8 mouse cellular contexts compared by ENCODE assay signal in genomic region chr4:148384251-148385230, GRCm38 (mm10).
A peak's percentile ranks its signal among the peaks of the same experiment; 100 is the strongest.
DNase-seq lines count a peak whose midpoint lies in the region; ATAC-seq lines count a peak whose summit lies in the region.
"Had no signal": no experiment of that assay in that cellular context is flagged by ENCODE, and none has a peak within 500 bp of the region (broad histone marks: within the 10 kb centered on the region; RNA-seq: fewer than 3 reads in every experiment).

No protein-coding gene starts in this region.

- H3K4me3 ChIP-seq in forebrain, embryonic 10.5 days, result peak overlapping the region; percentile 26
- no peak overlapping the region for H3K4me3 ChIP-seq in hindbrain, embryonic 14.5 days (replicated peaks; ENCODE audit: low read length)
- no peak overlapping the region for H3K4me3 ChIP-seq in heart, embryonic 11.5 days (ENCODE audit: low read depth, low read length)

- 21% methylated on average over 20 of the region's 20 CpGs for WGBS in forebrain, embryonic 10.5 days
- WGBS in hindbrain, embryonic 14.5 days, result 11% methylated on average over 20 of the region's 20 CpGs
- WGBS in heart, embryonic 11.5 days (ENCODE audit: insufficient replicate concordance), result 46% methylated on average over 20 of the region's 20 CpGs

- no peak overlapping the region for H3K9ac ChIP-seq in hindbrain, embryonic 14.5 days
- H3K9ac ChIP-seq in heart, embryonic 11.5 days (ENCODE audit: low read depth, low read length), result no peak overlapping the region

- peak overlapping the region; percentile 88 for H3K27ac ChIP-seq in forebrain, embryonic 10.5 days
- peak overlapping the region; percentile 77 for H3K27ac ChIP-seq in hindbrain, embryonic 14.5 days
- no peak overlapping the region for H3K27ac ChIP-seq in heart, embryonic 11.5 days (ENCODE audit: low read depth, low read length)

- intact Hi-C loops in left cerebral cortex, postnatal 36 days (cut with DNase I), result loop anchor here (5.0 kb wide), 1 partner anchor 43 kb away; no protein-coding TSS in a partner anchor
- intact Hi-C loops in heart, postnatal 36 days (cut with DNase I), result no loop called here

- H3K27me3 ChIP-seq in forebrain, embryonic 10.5 days (ENCODE audit: poor library complexity, severe bottlenecking), result no peaks in the 10 kb centered on the region
- no peaks in the 10 kb centered on the region for H3K27me3 ChIP-seq in hindbrain, embryonic 14.5 days (ENCODE audit: control insufficient read depth, insufficient read depth, low read length)
- H3K27me3 ChIP-seq in heart, embryonic 11.5 days (ENCODE audit: control insufficient read depth, insufficient read depth, low read length), result no peaks in the 10 kb centered on the region

- H3K4me1 ChIP-seq in forebrain, embryonic 10.5 days, result peaks cover 56% of the 10 kb centered on the region
- H3K4me1 ChIP-seq in hindbrain, embryonic 14.5 days (replicated peaks; ENCODE audit: control insufficient read depth, insufficient read depth, low read length), result peaks cover 32% of the 10 kb centered on the region
- no peaks in the 10 kb centered on the region for H3K4me1 ChIP-seq in heart, embryonic 11.5 days (ENCODE audit: control insufficient read depth, insufficient read depth, low read length)

- peak; percentile 90 for ATAC-seq in hindbrain, embryonic 14.5 days (ENCODE audit: low FRiP score)
- ATAC-seq in heart, embryonic 11.5 days (replicated peaks; ENCODE audit: insufficient number of reproducible peaks, low FRiP score, low TSS enrichment), result no peak

- peak; percentile 84 for DNase-seq in forebrain, embryonic 10.5 days (ENCODE audit: extremely low spot score, low spot score)
- peak; percentile 74 for DNase-seq in hindbrain, embryonic 14.5 days (ENCODE audit: low spot score)
- peak; percentile 67 to 73 for DNase-seq in left cerebral cortex, postnatal 36 days (ENCODE audit: low spot score in 2 of 2)
- peak; percentile 92 to 95 for DNase-seq in right cerebral cortex, postnatal 10 days (ENCODE audit: low spot score in 2 of 2)
- DNase-seq in B cell, adult 2 months, result no peak
- DNase-seq in heart, postnatal 36 days, result no peak
- DNase-seq: lung, postnatal 10 days had no signal

- no peak overlapping the region for H3K4me2 ChIP-seq in hindbrain, embryonic 14.5 days (replicated peaks)
- H3K4me2 ChIP-seq in heart, embryonic 11.5 days, result no peak overlapping the region

- H3K9me3 ChIP-seq in forebrain, embryonic 10.5 days, result peaks cover 9% of the 10 kb centered on the region; the same call in 1 of the 2 replicates
- H3K9me3 ChIP-seq in hindbrain, embryonic 14.5 days (ENCODE audit: control insufficient read depth, low read length), result no peaks in the 10 kb centered on the region
- H3K9me3 ChIP-seq in heart, embryonic 11.5 days (replicated peaks; ENCODE audit: control insufficient read depth, low read length), result no peaks in the 10 kb centered on the region

- no peaks in the 10 kb centered on the region for H3K36me3 ChIP-seq in forebrain, embryonic 10.5 days (replicated peaks)
- H3K36me3 ChIP-seq in hindbrain, embryonic 14.5 days (replicated peaks; ENCODE audit: control insufficient read depth, insufficient read depth), result no peaks in the 10 kb centered on the region
- H3K36me3 ChIP-seq in heart, embryonic 11.5 days (ENCODE audit: control insufficient read depth, insufficient read depth, low read length), result no peaks in the 10 kb centered on the region

Comparison
In these comparisons a context has a peak if more than half of its experiments do, and no peak if none do; other contexts are left out.
1. DNase-seq: peak in forebrain, embryonic 10.5 days (single experiment), hindbrain, embryonic 14.5 days (single experiment), left cerebral cortex, postnatal 36 days (2 of 2) and right cerebral cortex, postnatal 10 days (2 of 2); none in B cell, adult 2 months (0 of 2) and heart, postnatal 36 days (0 of 2).